Mouse (Mus musculus): ENCODE data around the gene Itgb7. TPM values are rescaled to one million over a fixed set of nuclear protein-coding genes. Genes with fewer than 3 reads are reported as not detected.

The Itgb7 gene
- total RNA-seq, 2 experiments from 2014 or later = 4.1 to 7.4 TPM

DNA sequence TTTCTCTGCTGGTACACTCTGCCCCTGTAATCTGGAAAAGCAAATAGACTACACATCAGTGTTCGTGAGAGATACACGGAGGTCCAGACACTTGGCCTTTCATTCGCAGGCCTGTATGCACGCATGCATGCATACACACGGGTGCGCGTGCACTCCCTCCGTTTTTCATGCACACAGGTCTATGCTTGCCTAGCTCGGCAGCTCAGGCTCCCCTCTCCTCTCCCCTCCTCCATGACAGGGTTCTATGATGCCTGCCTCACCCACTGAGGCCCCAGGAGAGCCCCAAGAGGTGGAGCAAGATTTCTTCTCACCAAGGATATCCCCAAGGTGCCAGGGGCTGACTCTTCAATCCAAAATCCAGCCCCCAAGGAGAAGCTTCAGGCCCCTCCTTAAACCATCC is 18.2 kb upstream of the Itgb7 start:
- DNase-seq (ENCODE audit: low spot score in 2 of 2) = no peak

DNA sequence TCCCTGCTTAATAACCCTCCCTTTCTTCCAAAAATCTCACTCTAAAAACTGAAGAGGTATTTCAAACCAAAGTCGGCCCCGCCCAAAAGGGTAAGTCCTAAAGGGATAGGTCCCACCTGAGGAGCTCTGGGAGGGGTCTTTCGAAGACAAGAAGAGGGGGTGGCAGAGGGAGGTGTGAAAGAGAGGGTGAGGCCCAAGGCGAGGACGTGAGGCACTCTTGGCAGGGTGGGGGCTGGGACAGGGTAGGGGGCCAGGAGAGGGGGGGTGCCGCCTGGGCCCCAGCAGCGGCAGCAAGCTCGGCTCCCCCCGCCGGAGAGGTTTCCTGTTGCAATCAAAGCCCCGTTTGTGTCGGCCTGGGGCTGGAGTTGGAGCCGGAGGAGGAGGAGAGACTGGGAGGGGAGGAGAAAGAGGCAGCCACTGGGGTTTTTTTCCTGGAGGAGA is 17.5 kb upstream of the Itgb7 start:
- DNase-seq (ENCODE audit: low spot score in 2 of 2) = no peak

DNA sequence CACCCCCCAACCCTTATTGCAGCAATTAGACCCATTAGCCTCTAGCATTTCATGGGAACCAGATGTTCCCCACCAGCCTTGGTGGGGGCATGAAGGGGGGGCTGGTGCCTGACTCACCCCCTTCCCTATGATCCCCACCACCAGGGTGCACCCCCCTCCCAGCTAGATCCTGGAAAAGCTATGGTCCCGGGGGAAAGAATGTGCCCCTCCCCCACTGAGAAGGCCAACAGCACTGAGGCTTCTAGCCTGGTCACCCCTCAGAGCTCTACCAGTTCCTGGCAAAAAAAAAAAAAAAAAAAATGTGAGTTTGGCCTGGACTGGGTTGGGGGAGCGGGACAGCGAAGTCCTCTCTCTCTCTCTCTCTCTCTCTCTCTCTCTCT is 17.1 kb upstream of the Itgb7 start:
- no peak for DNase-seq (ENCODE audit: low spot score in 2 of 2)

DNA sequence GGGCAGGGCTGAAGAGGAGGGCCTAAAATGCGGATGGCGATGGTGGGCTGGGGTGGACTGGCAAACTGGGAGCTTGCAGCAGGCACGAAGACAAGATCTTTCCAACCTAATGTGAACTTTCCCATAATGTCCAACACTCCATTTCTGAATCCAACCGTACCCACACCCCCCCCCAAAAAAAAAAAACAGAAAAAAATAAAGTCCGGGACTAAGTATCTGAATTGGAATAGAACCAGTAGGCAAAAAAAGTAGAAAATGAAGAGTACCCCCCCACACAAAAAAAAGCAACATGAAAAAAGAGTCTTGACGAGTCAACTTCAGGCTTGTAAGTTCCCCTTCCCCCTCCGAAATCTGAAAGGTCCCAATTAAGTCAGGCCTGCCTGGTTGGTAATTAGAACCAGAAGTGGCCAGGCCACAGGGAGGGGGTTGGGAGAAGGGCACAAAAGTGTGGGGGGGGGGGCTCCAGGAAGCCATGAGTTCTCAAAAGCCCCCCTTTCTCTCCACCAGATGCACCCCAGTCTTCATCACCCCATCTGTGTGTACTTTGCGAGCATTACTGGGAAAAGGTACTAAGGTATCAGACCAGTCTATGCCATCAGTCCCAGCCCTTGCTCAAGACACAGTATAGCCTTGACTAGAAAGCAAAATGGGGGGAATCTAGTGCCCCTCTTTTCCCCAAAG is 16.5 kb upstream of the Itgb7 start:
- DNase-seq (ENCODE audit: low spot score in 2 of 2) = no peak

DNA sequence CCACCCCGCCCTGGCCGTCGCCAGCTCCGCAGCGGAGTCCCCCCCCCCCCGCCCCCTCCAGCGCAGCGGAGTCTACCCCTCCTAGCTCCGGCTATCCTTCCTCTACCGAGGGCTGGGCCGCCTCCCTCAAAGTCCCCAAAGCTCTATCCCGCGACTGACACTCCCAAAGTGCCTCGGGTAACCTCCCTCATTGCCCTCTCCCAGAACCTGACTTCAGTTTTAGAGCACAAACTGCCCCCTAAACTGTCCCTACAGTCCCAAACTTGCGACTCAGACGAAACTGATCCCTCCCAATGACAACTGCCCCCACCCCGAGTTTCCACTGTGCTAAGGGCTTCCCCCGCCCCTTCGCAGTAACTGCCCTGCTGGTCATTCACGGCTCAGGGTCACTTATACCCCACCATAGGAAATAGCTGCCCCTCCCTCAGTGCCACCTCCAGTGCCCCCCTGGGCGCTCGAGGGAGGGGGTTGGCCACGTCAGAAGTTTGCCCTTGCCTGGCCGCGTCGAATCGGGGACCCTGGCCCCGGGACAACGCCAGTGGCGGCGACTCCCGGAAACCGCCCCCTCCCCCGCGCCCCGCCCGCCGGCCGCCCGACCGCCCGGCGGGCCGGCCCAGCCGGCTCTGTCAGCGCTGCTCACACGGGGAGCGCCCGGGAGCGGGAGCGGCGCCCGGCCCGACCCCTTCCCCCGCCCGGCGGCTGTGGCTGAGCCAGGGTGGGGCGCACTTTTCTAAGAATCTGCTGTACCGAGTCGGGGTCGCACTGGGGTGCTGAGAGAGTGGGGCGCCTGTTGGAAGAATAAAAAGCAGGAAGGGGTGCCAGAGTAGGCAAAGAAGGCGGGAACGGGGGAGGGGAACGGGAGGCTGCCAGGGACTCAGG is 15.7 kb upstream of the Itgb7 start:
- peak; percentile 73 to 77 for DNase-seq (ENCODE audit: low spot score in 2 of 2)

DNA sequence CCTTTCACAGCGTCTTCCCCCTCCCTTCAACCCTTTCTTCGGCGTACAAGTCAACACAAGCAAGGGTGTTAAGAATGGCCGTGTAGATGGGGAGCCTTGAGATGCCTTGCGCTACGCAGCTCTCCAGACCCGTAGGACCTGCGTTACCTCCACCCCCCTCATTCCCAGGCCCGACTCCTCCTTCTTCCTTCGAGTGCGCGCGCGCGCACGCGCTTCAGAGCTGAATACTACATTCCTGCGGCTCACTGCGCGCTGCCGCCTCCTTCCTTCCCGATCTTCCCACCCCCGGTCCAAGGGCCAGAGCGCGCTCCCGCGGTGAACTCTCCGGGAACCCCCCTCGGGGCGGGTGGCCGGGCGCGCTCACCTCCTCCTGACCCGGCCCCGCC is 15.1 kb upstream of the Itgb7 start:
- peak; percentile 89 for DNase-seq (ENCODE audit: low spot score in 2 of 2)

DNA sequence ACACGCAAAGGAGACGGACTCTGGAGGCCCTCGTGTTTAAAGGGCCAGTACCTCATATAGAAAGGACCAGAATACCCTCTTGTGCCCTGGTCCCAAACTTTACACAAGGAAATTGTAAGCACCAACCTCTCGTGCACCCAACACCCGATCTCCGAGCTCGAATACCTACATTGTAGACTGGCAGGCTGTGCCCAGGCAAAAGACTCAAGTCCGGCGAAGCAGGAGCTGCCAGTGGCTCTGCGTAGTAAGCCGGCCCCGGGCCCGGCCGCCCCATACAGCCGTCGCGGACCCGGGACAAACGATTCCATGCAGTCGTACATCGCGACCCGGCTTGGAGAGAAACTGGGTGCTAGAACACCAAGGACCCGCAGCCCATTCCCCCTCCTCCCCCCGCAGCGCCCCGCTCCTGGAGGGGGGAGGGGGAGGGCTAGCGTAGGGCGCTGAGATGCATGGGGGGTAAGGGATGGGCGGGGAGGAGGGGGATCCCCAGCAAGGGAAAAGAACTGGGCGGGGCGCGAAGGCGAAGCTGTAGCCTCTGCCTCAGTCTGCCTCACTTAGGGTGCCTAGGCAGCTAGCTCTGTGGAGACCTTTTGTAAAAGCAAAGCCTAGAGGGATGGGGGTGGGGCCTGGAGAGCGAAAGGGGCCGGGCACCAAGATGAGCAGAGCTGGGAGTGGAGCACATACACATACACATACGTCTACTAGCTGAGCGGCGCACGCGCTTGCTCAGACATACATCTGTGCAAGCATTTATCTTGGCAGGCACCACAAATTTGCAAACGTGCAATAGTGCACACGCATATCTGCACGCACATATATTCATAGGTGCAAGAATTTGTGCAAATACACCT is 14.4 kb upstream of the Itgb7 start:
- peak; percentile 51 to 64 for DNase-seq (ENCODE audit: low spot score in 2 of 2)

DNA sequence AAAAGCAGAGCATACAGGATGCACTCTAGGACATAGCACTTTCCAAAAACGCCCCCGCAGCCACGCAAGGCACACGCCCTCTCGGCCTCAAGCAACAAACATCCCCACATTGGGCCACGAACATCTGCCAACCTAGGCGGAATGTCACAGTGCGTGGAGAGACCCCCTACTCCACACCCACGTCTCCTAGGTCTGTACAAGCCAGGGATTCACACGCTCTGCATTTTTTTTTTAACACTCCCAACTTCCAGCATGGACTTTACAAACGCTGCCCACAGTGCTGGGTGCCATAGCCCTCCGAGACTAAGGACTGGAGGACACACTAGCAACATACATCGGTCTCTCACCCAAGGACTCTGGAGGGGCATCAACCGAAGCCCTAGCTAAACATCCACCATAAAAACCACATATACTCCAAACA is 13.7 kb upstream of the Itgb7 start:
- no peak for DNase-seq (ENCODE audit: low spot score in 2 of 2)

DNA sequence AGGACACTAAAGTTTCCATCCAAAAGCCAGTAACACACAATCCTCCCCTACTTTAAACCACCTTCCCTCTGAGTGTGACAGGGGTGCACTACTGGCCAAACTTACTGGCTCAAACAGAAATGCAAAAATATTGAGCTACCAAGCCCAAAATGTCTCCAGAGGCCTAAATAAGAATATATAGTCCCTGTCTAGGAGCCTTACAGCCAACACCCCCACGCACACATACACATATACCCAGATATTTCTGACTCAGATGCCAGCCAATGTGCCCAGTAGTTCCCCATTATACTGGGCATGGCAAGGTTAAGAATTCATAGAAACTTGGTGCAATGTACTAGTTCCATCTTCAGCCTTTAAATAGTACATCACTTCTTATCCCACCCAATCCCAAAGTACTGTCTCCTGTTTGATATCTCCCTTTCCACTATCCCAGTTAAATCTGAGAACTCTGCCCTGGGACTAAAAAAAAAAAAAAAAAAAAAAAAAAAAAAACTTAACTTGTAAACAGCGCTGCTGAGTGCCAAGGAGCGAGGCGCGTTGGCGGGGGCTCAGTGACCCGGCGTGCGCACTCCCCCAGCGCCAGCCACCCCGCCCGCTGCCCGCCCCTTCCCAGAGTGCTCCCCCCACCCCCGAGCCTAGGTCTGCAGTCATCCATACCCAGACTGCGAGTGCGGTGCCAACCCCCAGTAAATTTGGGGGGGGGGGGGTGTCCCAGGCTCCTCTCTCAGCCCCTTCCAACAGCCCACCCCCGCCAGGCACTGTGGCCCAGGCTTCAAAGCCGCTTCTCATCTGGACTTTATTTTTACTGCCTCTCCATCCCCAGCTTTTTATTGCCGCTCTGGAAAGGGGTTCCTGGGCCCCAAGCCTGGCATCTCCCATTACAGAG is 12.8 kb upstream of the Itgb7 start:
- no peak for DNase-seq (ENCODE audit: low spot score in 2 of 2)

DNA sequence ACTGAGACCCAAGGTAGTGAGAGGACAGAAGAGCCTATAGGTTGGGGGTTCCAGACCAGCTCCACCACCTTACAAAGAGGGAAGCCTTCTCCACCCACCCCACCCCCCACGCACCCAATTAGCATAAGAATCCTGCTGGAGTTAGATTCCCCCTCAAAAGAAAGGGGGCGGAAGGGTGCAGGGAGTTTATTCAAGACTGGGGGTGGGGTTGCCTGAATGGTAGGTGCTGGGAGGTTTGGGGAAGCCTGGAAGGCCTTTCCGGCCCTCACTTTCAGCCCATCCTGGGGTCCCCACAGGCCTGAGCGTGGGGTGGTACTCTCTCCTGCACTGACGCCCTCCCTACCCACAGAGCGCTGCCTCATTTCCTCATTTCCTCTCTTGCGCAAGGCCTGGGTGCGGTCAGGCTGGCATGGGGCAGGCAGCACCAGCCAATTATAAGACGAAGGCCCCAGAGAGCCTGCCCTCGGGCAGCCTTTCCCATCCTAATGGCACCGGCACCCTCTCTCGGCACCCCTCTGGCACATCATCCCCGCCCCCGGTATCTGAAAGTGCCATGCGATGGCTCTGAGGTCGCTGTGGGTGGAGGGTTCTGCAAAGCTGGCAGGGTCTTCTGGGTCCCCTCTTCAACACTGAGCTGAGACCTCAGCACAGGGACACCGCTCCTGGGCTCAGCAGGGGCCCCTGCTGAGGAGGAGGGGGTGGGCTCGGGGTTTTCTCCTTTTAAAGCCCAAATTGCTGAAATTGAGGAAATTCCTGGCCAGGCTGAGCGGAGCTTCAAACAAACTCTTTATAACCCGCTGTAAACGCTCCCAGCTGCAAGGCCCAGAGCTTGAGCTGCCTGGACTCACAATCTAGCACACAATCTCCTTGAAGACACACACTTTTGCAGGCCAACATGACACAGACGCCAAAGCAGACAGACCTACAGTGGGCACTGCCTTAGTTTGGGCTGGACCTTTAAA is 11.8 kb upstream of the Itgb7 start:
- DNase-seq (ENCODE audit: low spot score in 2 of 2) = peak; percentile 51 to 69

DNA sequence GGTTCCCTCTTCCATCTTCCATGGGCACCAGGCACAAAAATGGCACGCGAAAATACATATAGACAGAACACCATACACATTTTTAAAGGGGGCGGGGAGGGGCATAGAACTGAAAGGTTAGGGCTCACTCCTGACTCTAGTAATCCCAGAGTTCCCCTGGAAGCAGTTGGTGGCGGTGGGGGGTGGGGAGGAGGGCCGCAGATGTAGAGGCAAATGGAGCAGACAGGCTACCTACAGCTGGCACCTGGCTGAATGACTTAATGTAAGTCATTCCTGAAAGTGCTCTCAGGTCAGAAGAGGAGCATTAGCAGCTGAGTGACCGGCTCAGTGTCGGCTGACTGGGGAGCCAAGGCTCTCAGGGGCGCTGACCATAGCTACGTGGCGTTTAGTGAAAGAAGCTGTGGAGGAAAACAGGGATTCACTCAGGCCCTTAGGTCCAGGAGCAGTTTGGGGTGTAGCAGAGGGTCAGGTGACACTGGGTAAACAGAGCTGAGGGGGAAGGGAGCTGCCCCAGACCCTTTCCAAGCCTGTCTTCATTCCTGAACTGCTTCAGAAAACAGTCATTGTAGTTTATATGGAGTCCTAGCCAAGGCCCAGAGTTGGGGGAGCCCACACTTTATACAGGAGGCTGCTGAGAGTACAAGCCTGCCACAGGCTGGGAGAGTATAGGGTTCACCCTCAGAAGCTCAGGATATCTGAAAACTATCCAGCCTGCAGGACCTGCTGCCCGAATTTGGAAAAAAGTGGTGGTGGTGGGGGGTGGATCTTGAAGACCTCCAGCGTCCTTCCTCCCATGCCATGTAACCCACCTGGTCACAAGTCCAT is 10.9 kb upstream of the Itgb7 start:
- no peak for DNase-seq (ENCODE audit: low spot score in 2 of 2)

DNA sequence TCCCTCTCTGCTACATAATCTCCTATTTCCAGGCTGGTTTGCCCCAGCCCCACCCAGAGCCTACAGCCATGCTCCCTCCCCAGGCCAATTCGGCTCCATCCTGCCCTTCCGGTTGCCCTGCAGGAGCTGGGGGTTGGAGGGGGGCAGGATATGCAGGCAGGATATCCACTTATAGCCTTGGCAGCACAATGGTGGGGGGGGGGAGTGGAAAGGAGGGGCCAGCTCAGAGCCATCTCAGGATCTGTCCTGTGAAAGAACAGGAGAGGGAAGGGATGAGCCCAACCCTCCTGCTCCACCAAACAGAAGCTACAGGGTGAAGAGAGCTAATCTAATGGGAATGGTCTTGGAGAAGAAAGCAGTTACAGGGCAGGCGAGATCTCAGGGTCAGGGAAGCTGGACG is 8.9 kb upstream of the Itgb7 start:
- DNase-seq (ENCODE audit: low spot score in 2 of 2) = no peak

DNA sequence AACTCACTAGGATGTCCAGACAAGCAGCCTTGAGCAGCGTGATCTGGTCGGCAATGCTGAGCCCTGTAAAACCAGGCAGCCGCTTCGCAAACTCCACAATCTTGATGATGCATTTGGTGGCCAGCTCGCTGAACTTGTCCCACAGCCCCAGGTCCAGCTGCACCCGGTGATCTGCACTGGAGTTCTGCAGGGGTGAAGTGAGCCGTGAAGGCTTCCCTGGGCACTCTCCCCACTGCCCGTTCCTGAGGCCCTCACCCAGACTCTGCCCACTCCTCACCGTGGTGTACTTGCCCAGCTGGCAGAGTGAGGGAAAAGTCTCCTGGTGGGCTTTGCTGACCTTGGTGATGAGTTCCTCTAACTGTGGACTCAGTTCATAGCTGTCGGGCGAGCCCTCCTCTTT is 8.1 kb upstream of the Itgb7 start:
- no peak for DNase-seq (ENCODE audit: low spot score in 2 of 2)

DNA sequence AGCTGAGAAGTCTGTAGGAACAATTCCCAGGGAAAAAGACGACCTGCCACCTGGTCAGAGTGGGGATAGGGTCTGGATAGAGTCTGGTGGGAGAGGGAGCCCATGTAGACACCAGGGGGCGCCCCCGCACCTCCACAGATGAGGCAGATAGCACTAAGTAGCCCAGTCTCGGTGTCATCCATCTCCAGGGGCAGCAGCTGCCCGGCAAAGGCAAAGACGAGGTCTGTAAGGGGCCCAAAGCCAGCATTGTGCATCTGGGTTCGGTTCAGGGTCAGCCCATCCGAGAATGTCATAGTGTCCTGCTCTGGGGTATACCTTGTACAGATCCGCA is 7.5 kb upstream of the Itgb7 start:
- peak; percentile 83 to 88 for DNase-seq (ENCODE audit: low spot score in 2 of 2)

DNA sequence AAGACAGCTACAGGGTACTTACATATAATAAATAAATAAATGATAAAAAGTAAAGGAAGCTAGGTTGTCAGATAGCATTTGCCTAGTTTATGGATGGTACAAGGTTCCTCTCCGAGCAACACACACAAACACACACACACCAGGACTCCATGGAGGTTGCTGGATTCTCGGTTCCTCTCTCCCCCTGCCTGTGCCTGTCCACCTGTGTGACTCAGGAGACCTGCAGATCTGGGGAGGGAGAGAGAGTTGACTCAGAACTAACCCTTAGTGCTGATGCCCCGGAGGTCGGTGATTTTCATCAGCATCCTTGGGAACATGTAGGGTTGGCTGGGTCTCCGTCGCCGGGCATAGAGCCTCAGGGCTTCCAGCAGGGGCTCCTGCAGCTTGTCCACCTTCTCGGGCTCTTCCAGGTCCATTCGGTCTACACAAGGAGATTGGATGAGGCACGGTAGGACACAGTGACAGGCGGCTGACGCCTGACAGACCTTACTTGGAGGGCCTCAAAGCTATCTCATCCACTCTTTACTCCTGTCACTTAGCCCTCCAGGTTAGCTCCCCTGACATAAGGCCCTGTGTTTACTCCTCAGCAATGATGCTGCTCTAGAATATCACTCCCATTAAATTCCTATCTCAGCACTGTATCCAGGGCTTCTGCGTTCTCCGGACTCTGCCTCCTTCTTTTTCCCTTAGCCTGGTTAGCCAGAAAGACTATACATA is 7.0 kb upstream of the Itgb7 start:
- no peak for DNase-seq (ENCODE audit: low spot score in 2 of 2)

DNA sequence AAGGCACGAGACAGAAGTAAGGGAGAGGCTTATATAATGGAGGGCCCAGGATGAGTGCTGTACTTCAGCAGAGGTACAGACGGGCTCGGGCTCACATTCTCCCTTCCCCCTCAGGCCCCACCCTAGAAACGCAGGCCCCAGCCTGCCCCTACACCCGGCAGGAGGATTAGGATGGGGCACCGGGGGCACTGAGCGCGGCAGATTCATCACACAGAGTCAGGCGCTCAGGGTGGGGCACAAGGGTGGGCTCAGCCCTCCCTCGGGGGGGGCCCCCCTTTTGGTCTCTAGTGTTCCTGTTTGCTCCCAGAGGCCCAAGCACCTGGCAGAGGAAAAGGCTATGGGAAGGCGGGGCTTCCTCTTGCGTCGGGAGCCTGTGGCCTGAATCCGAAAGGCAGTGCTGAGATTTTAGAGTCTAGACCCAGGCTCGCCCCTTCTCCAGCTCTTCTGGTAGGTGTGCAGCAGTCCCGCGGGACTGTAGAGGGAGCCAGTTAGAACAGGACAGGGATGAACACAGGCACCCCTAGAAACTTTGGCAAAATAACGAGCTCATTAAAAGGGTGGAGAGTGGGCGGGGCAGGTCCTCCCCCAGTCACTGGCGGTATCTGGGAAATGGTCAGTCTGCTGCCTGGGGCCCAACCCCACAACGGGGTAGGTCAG is 3.8 kb upstream of the Itgb7 start:
- DNase-seq (ENCODE audit: low spot score in 2 of 2) = no peak

DNA sequence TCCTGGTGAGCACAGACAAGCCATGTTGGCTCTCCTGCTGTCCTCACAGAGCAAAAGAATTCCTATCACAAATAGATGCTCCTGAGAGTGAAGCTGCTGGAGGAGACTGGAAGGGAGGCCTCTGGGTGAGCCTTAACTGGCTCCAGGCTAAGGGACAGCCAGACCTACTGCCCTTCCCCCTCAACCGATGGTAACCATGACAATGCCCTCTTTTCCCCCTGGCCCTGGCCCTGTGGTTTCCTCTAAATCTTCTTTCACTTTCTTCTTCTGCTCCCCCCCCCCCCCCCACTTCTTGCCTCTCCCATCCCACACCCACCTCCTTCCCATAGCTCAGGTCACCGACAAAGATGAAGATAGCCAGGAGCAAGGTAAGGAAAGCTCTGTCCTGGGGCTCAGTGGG is 2.2 kb upstream of the Itgb7 start:
- DNase-seq (ENCODE audit: low spot score in 2 of 2) = no peak

DNA sequence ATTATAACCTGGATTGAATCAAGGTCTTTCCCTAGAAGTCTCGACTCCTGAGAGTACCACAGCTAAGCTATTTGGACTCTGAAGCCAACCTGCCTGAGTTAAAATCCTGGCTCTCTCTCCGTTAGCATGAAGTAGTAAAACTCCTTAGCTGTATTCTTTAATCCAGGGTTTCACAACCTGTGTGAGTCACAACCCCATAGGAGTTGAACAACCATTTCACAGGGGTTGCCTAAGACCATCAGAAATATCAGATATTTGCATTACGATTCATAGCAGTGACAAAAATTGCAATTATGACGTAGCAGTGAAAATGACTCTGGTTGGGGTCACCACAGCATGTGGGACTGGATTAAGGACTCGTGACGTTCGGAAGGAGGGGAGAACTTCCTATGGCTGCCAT is 1.0 kb upstream of the Itgb7 start:
- no peak for DNase-seq (ENCODE audit: low spot score in 2 of 2)
